Mouse (Mus musculus) MEL-GATA-1-ER (cell line): ENCODE measurements at regions not wholly inside any gene's neighbourhood (a gene's known extent, or its start where the extent isn't known, plus 50 kb on each side); places are given as distances from the start of the nearest gene placed in this dataset.

ENCODE experiments used
- DNase-seq: peaks from one replicate; pipeline ENCODE4 v3.0.0-alpha.2; 2012; ENCODE audit warnings: low read depth; ENCODE audit errors: extremely low read depth

DNA sequence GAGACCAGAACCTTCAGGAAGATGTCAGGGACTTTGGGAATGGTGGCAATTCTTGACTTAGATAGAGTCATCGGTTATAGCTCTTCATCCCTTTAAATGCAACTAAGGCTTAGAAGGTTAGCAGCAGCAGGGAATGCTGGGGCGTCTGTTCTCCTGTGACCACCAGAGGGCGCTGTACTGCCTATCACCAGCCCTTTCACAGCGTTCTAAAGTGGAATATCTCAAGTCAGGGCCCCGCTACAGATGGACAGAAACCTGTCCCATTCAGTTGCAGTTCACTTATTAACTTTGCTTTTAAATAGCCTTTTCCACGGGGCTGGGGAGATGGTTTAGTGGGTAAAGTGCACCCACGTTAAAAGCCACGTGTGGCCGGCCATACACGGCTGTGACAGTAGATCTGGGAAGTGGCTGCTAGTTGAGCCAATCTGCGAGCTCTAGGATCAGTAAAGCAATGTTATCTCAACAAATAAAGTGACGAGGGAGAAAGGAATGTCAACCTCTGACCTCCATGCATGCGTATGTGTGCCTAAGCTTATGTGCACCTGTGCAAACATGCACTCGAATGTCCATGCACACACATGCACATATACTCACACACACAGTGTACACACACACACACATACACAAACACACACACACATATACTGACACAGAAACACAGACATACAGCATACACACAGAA is 104.3 kb downstream of the Fam168b start:
- DNase-seq, result peak; percentile 3

DNA sequence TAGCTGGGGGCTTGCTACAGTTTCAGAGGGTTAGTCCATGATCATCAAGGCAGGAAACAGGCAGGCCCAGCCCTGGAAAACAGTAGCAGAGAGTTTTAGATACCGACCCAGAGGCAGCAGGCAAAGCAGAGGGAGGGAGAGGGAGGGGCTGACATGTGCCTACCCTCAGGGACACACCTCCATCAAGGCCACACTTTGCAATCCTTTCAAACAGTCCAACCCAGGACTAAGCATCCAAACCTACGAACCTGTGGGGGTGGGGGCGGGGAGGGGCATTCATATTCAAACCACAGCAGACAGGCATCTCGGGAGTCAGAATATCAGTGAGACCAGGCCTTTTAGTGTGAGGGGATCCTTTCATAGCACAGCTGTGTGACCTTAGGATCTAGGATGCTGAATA is 103.2 kb downstream of the Fam168b start:
- DNase-seq, result no peak

DNA sequence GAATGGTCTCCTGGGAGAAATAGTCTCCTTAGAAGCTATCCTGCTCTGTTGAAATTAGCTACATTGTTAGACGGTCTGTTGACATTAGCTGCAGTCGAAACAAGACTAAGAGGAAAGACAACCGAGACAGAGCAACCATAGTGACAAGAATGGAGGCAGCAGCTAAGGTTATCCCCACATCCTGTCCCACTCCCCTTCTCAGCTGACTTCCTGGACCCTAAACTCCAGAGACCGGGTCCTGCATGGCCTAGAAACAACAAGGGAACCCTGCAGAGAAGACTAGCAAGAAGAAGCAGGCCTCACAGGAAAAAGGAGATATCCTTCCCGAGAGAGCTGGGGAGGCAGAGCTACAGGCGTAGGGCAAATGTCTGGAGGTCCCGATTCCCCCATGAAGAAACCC is 102.0 kb downstream of the Fam168b start:
- DNase-seq, result no peak

GRCm38 (mm10) chr1:34742234-34742633 is 100.6 kb downstream of the Fam168b start:
- DNase-seq, result no peak

- DNase-seq, result no peak
Measured at GRCm38 (mm10) chr1:34745881-34746280, 97.0 kb downstream of the Fam168b start.

DNA sequence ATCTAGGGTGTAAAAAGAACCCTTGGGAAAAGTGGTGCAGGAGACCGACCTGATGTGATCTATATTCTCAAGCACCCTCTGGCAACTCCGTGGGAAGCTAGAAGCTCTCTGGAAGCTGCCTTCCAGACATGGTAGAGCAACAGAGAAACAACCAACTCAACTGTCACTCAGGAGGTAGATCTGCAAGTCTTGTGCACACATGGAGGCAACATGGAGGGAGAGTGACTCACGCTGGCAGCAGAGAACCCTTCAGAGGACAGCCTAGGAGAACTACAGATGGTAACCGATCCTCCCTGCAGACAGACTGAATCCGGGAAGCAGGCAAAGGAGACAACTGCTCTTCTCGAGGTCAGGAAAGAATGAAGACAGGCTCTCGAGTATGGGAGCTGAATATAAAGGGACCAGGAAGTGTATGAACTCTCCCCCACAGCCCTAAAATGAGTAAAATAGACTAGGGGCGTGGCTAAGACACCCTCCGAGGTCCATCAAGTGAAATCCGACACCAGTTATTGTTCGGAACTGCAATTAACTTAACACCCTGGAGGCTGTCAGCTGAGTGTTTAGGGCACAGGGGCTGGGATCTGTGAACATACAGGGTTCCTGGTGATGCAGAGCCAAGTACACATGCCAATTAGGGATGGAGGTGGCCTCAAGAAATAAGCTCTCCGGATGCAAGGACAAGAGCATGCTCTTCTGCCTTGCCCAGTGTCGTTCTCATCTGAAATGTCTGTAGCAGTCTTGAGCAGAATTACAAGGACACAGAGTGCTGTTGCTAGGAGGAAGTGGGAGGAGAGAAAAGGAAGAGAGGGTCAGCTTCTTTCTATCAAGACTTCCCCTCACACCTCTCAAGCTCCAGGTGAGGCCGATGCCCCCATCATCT is 93.5 kb downstream of the Fam168b start:
- DNase-seq, result no peak

DNA sequence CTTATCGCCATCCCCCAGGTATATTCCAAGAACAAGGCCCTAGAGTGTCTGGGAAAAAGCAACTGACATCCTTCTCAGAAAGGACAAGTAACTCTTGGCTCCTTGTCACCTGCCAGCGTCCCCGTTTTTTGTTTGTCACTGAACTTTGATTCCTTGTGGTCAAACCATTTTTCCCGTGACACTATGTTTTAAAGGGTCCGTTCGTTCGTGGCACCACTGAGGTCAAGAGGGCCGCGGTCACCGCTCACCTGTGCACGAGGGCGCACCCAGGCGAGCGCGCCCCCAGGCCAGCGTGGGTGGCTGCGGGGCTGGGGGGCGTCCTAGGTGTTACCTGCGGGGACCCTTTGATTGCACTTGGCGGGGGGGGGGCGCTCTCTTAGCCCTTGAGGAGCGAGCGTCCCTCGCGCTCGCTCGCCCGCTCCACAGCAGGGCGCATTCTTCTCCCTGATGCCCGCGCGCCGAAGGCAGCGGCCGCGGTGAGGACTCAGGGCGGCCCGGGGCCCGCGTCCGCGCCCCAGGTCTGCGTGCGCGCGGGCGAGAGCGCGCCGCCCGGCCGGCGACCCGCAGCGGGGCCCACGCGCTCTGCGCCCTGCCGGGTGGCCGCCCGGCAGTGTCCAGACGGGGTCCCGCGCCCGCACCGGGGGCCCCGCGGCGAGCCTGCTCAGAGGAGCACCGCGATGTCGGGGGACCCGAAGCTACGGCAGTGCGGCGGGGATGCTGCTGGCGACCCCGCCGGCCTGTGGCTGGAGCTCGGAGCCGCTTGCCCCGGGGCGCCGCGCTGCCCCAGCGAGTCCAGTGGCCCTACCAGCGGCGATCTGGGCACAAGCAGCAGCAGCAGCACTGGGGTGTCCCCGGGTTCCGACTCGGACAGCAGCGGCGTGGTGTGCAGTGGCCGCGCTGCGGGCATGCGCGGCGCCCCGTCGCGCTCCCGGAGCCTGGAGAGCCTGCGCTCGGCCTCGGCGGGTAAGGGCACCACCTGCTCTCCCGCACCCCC is 92.5 kb downstream of the Fam168b start:
- no peak for DNase-seq

GRCm38 (mm10) chr1:34751128-34751527 is 91.7 kb downstream of the Fam168b start:
- DNase-seq, result no peak

DNA sequence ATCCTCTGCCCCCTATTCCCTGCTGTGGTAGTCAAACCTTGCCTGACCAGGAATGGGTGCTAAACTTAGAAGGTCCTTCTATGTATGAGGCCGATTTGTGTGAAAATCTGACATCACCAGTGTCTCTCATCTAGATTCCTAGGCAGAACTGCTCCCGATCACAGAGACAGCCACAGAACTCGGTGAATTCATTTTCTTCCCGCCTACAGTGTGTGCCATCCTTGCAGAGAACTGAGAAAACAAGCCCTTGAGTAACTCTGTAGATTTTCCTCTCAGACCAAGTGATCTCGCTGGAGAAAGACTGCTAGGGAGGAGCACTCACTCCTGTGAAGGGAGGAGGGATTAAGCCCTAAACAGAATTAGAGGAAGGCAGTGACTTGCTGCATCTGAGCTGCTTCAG is 89.3 kb downstream of the Fam168b start:
- DNase-seq, result no peak

DNA sequence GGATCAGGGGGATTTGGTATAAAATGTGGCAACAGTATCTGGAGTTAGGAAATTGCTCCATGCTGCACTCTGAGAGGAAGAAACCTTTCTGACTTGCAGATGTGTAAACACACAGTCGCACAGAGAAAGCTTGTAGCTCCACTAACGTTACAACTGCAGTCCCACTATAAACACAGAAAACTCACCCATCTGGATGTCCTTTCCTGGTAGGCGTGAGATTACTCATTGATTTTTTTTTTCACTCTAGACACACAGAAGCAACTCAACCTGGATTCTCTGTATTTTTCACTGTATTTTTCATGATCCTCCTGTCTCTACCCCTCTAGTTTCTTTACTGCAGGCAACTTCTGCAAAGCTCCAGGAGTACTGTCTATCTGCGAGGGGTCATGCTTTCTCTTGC is 82.3 kb downstream of the Fam168b start:
- no peak for DNase-seq

DNA sequence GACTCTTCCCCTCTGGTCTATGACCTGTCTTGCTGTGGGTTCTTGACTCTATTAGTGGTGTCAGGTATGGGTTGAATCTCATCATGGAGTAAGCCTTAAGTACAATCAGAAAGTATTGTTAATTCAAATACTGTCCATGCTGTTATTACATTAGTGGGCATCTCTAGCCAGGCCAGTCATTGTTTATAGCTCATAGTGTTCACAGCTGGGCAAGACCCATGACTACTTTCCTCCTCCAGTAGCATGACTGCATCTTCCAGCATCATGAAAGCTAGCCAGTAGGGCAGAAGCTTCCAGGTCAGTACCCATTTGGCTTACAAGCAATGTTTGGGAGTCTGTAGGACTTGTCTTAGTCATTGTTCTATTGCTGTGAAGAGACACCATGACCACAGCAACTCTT is 81.4 kb downstream of the Fam168b start:
- no peak for DNase-seq

DNA sequence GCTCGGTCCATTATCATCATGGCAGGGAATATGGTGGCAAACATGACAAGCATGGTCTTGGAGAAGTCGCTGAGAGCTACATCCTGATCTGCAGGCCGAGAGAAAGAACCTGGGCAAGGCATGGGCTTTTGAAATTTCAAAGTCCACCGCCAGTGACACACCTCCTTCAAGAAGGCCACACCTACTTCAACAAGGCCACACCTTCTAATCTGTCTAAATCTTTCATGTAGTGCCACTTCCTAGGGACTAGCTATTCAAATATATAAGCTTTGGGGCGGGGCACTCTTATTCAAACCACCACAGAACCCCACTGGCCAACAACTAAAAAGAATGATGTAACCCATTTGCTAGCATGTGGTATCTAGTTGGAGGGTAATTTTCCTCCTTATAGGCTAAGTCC is 81.0 kb downstream of the Fam168b start:
- no peak for DNase-seq
